Mouse (Mus musculus) testis, adult 2 months (tissue): ENCODE data around the gene Ppp1r37.

Experiments used
- CTCF ChIP-seq: fragments of 200-500 bp; IDR thresholded peaks from 2 replicates; pipeline ENCODE4 v1.5.1; 2012; ENCODE audit warnings: low read depth, mild to moderate bottlenecking, inconsistent platforms, low read length, moderate library complexity; ENCODE audit not compliant: control insufficient read depth, insufficient read depth, insufficient replicate concordance
- POLR2A ChIP-seq: fragments of 200-500 bp; IDR thresholded peaks from 2 replicates; pipeline ENCODE4 v1.6.1; 2012; ENCODE audit warnings: low read depth, mild to moderate bottlenecking, inconsistent platforms, low read length, moderate library complexity; ENCODE audit not compliant: control insufficient read depth

- TF ChIP-seq CTCF (no peak), POLR2A (no peak)
These were observed 53.8 kb downstream of the Ppp1r37 start for GRCm38 (mm10) chr7:19508924-19509568.
